Mouse (Mus musculus): ENCODE results near the gene Emc10. TPM values are rescaled to one million over a fixed set of nuclear protein-coding genes. Genes with fewer than 3 reads are reported as not detected.

The Emc10 gene
- 95.8 and 96.9 TPM in 2 replicates for polyA plus RNA-seq (2016; fragmentation: Nextera tagmentation; extraction: Ambion mirVana)

DNA sequence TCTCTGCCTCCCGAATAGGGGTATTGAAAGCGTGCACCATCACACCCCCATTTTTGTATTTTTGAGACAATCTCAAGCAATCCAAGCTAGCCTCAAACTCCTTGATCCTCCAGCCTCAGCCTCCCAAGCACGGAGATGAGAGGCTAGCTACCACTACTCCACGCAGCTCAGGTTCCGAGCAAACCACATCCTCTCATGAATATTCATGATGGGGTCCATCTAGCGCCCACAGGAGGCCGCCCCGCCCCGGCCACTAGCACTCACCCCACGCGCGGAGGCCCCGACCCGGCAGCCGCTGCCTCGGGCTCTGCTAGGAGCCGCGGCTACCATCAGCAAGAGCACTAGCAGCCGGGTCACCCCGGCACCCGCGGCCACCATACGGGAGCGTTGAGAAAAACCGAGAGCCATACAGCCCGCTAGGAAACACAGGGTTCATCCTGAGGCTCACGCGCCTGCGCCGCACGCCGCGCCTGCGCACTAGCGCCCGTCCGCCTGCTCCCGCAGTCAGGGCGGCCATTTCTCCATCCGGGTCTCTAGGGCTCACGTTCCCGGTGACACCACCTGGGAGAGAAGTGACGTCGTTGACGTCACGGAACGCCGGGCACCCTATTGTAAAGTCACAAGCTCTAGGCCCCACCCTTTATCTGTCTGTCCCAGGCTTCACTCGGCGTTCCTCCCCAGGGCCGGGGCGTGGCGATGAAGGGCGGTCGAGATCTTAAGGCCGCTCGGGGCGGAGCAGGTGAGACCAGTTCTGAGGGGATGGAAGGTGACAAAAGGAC is at the start of gene Emc10, which contains the start of gene Fam71e1:
Gene Emc10 (minus strand): TSS at position 538 of the 779 bp plus-strand sequence.
Gene Fam71e1 (plus strand): TSS at position 590 of the 779 bp plus-strand sequence.
- peak within 1 kb of the TSS; percentile 98 for H3K27ac ChIP-seq
- WGBS = under 1% methylated on average over 58 of the region's 58 CpGs
- H3K27me3 ChIP-seq (ENCODE audit: poor library complexity, severe bottlenecking) = peaks cover 19% of the 10 kb centered on the region; the same call in 1 of the 2 replicates
- peak; percentile 99 for DNase-seq (ENCODE audit: extremely low spot score, low spot score)
- peaks cover 26% of the 10 kb centered on the region for H3K4me1 ChIP-seq
- peaks cover 40% of the 10 kb centered on the region for H3K36me3 ChIP-seq (replicated peaks)
- no peaks in the 10 kb centered on the region for H3K9me3 ChIP-seq
- peak within 1 kb of the TSS; percentile 76 for H3K4me3 ChIP-seq

DNA sequence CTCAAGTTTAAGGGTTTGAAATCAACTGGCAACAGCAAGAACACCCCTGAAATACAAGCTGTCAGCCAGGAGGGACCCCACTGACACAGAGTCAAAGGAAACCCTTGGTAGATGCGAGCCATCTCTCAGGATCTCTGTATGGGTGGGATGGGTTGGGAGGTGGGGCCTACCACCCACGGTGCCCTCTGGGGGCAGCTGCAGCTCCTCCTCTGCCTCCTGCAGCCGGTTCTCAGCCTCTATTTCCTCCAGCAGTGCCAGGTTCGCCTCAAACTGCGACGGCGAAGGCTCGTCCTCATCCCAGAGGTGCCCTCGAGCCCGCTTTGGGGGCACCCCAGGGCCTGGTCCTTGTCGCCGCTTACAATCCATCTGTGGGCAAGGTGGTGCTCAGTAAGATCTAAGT is 46.7 kb upstream of the Emc10 start:
- WGBS = 84% methylated on average over 12 of the region's 12 CpGs
- Histone ChIP-seq H3K36me3 (replicated peaks) (peaks cover 87% of the 10 kb centered on the region), H3K27ac (no peak overlapping the region), H3K27me3 (ENCODE audit: poor library complexity, severe bottlenecking) (no peaks in the 10 kb centered on the region), H3K4me1 (peaks cover 14% of the 10 kb centered on the region), H3K9me3 (peaks cover 9% of the 10 kb centered on the region; the same call in 1 of the 2 replicates), H3K4me3 (no peak overlapping the region)
- no peak for DNase-seq (ENCODE audit: extremely low spot score, low spot score)

DNA sequence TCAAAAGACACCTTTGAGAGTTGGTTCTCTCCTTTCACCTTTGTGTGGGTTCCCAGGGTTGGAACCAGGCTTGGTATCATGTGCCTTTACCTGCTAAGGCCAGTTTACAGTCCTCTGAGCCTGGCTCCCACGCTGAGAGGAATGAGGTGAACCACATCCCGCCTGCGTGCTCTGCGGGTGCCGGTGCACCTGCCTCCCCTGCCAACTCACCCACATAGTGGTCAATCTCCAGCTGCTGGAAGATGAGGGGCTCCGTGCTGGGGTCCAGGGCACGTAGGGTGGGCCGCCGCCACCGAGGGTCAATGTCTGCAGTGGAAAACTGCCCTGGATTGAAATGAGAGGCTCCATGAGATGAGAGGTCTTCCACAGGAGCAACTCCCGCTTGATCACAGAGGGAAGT is 46.2 kb upstream of the Emc10 start:
- Histone ChIP-seq H3K4me3 (no peak overlapping the region), H3K36me3 (replicated peaks) (peaks cover 92% of the 10 kb centered on the region), H3K27ac (no peak overlapping the region), H3K4me1 (peaks cover 9% of the 10 kb centered on the region), H3K9me3 (peaks cover 9% of the 10 kb centered on the region; the same call in 1 of the 2 replicates), H3K27me3 (ENCODE audit: poor library complexity, severe bottlenecking) (no peaks in the 10 kb centered on the region)
- WGBS = 94% methylated on average over 11 of the region's 11 CpGs
- DNase-seq (ENCODE audit: extremely low spot score, low spot score) = no peak

DNA sequence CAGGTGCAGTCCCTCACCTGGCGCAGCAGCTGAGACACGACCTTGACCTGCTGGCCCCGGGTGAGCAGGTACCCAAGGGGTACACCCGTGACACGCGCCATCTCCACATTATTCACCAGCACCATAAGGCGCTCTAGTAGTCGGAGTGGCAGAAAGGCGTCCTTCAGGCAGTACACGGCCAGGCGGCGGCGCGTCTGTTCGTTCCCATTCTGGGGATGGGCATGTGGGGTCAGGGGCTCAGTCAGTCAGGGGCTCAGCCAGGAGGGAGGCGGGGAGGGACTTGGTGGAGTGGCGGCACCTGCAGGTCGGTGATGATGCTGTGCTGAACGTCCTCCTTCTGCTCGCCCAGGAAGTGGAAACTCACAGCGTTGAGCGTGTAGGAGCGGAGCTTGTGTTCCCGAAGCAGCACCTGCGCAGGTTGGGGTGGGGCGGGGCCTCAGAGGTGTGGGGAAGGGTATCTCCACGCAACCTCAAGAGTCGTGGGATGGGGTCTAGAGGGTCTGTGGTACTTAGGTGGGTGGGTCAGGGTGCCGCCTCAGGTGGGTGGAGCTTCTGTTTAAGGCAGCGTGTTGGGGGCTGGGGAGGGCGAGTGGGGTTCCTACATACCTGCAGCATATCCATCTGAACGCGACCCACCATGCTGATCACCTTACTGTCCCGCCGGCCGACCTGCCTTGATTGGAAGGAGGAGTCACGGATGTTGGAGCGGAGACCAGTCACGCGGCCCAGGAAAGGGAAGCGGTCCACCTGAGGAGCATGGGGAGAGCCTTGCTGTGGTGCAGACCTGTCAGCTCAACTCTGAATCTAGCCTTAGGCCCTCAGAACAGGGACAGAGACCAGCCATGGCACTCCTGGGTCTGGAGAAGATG is 42.7 kb upstream of the Emc10 start:
- Histone ChIP-seq H3K27ac (no peak overlapping the region), H3K4me3 (no peak overlapping the region), H3K36me3 (replicated peaks) (peaks cover 100% of the 10 kb centered on the region), H3K4me1 (no peaks in the 10 kb centered on the region), H3K9me3 (no peaks in the 10 kb centered on the region), H3K27me3 (ENCODE audit: poor library complexity, severe bottlenecking) (no peaks in the 10 kb centered on the region)
- 92% methylated on average over 41 of the region's 41 CpGs for WGBS
- DNase-seq (ENCODE audit: extremely low spot score, low spot score) = no peak

DNA sequence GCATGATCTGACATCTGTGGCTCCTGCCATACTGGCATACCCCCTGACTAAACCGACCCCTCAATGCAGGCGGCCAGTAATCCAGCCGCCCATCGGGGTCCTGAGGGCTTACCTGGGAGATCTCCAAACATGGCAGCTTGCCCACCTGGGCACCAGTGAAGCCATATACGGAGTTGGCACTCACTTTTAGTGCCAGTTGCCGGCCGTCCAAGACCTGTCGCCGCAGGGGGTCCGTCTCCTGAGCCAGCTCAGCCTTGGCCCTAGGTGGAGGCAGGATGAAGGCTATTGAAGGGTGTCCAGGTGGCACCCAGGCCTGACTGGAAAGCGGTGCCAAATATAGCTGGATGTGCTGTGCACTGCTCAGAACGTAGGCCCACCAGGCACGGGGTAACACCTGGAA is 41.2 kb upstream of the Emc10 start:
- Histone ChIP-seq H3K27ac (no peak overlapping the region), H3K36me3 (replicated peaks) (peaks cover 100% of the 10 kb centered on the region), H3K9me3 (no peaks in the 10 kb centered on the region), H3K4me1 (no peaks in the 10 kb centered on the region), H3K27me3 (ENCODE audit: poor library complexity, severe bottlenecking) (no peaks in the 10 kb centered on the region), H3K4me3 (no peak overlapping the region)
- no peak for DNase-seq (ENCODE audit: extremely low spot score, low spot score)
- WGBS = 94% methylated on average over 13 of the region's 13 CpGs

DNA sequence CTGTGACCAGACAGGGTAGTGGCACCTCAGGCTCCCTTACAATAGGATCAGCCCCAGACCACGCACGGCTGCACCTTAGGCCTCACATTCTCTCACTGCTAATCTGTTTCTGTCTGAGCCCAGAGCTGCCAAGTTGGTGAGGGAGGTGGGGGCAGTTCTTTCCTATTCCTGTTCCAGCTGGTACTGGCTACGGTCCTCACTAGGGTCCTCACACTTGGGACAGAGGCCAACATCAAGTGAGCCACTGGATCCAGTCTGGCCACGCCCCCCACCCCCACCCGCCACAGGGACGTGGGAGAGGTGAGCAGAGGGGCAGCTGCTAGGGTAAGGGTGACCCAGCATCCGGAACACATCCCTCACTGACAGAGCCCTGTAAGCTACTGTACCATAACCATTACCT is 40.7 kb upstream of the Emc10 start:
- Histone ChIP-seq H3K4me3 (no peak overlapping the region), H3K36me3 (replicated peaks) (peaks cover 100% of the 10 kb centered on the region), H3K27ac (no peak overlapping the region), H3K4me1 (no peaks in the 10 kb centered on the region), H3K9me3 (no peaks in the 10 kb centered on the region), H3K27me3 (ENCODE audit: poor library complexity, severe bottlenecking) (no peaks in the 10 kb centered on the region)
- no peak for DNase-seq (ENCODE audit: extremely low spot score, low spot score)
- 85% methylated on average over 7 of the region's 7 CpGs for WGBS

DNA sequence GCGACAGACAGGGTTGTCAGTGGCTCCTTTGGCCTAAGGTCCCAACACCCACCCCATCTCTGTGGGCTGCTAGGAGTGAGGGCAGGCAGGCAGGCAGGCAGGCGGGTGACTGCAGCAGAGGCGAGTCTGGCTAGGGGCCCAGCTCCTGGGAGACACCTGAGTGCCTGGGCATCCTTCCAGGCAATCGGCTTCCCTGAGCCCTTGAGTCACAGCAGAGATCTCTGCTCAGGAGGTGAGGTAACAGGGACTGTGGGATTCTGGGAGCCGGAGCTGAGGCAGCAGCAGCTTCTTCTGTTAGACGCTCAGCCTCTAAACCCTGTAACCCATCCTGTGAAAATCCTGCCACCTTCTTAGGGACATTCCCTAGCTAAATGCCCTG is 40.2 kb upstream of the Emc10 start:
- no peak overlapping the region for H3K4me3 ChIP-seq
- H3K4me1 ChIP-seq = no peaks in the 10 kb centered on the region
- DNase-seq (ENCODE audit: extremely low spot score, low spot score) = no peak
- no peaks in the 10 kb centered on the region for H3K27me3 ChIP-seq (ENCODE audit: poor library complexity, severe bottlenecking)
- H3K27ac ChIP-seq = no peak overlapping the region
- 97% methylated on average over 6 of the region's 6 CpGs for WGBS
- peaks cover 98% of the 10 kb centered on the region for H3K36me3 ChIP-seq (replicated peaks)
- H3K9me3 ChIP-seq = no peaks in the 10 kb centered on the region

DNA sequence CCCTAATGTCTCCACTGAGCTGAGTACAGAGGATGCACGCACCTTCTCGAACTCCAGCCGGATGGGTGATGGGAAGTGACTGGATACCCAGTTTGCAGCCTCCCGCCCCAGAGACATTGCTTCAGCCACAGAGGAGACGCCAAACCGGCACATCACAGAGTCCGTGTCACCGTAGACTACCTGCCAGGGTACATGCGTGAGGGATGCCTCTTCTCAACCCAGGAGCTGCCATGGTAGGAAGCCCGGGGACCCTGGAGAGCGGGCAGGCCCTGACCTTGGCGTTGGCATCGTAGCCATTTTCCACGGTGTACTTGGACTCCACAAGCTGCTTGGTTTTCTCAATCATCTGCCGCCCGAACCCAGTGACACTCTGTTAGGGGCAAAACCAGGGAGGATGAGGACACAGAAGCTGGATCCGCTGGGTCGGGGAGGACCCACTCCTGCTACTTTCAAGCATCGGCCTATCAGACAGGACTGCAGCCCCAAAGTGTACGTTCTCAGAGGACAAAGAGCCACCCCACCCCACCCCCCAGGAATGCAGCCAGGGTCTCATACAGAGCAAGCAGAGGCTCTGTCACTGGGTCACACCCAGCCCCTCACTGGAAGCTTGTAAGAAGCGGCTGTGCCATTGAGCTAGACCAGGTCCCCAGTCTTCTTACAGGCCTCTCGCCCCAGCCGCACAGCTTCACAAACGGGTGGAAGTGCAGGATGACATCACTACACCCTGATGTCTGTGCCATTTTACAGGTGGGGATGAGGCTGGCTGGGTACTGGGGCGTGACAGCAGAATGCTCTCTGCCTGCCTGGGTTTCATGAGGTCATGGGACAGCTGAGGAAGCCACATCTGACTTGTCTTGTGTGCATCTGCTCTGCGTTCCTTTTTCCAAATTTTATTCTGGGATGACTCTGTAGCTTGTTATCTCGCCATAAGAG is 39.6 kb upstream of the Emc10 start:
- no peaks in the 10 kb centered on the region for H3K27me3 ChIP-seq (ENCODE audit: poor library complexity, severe bottlenecking)
- WGBS = 94% methylated on average over 27 of the region's 27 CpGs
- H3K9me3 ChIP-seq = no peaks in the 10 kb centered on the region
- peaks cover 91% of the 10 kb centered on the region for H3K36me3 ChIP-seq (replicated peaks)
- H3K4me1 ChIP-seq = no peaks in the 10 kb centered on the region
- H3K4me3 ChIP-seq = no peak overlapping the region
- H3K27ac ChIP-seq = no peak overlapping the region
- DNase-seq (ENCODE audit: extremely low spot score, low spot score) = no peak

DNA sequence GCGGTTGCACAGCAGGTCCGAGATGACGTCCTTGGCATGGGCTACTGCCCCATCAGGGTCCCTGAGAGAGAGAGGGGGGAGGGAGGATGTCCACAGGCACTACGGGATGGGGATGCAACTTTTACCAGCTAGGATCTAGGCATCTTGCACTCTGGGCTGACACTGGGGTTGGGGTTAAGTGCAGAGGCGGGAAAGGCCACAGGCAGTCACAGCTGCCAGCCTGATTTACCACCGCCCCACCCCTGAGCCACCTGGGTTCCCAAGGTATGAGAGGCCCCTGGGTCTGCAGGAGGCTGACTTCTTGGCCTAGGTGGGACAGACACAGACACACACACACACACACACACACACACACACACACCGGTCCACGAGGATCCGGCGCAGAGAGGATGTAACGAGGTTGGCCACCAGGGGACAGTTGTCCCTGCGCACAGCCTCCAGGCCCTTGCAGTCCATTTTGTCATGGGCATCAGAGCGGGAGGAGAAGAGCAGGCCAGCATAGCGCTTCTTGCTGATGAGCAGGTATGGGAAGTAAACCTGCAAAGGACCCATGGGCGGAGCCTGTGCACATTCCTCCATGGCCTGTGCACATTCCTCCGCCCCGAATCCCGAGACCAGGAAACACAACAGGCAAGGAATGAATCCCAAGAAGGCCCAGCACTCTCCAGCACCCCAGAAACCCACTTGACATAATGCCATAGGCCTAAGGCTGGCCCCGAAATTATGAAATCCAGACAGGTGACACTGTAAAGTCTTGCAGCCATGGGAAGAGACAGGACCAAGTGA is 38.5 kb upstream of the Emc10 start:
- peaks cover 80% of the 10 kb centered on the region for H3K36me3 ChIP-seq (replicated peaks)

DNA sequence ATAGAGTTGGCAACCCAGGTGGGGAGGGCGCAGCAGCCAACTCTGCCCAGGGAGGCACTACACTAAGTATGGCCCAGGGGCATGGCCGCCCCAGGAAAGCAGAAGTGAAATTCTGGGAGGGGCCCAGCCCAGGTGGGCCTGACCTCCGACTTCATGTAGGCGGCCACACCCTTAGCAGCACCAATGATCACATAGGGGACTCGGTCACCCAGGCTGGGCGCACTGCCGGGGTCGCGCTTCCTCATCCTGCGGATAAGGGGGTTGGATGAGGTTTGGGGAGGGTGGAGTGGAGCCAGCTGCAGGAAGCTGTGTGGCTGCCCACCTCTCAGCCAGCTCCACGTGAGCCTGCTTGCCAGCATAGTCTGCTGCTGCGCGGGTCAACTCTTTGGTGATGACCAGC is 37.9 kb upstream of the Emc10 start:
- no peak overlapping the region for H3K4me3 ChIP-seq
- H3K9me3 ChIP-seq = no peaks in the 10 kb centered on the region
- H3K36me3 ChIP-seq (replicated peaks) = peaks cover 74% of the 10 kb centered on the region
- H3K4me1 ChIP-seq = no peaks in the 10 kb centered on the region
- H3K27ac ChIP-seq = no peak overlapping the region
- 91% methylated on average over 13 of the region's 13 CpGs for WGBS
- DNase-seq (ENCODE audit: extremely low spot score, low spot score) = no peak
- H3K27me3 ChIP-seq (ENCODE audit: poor library complexity, severe bottlenecking) = peaks cover 11% of the 10 kb centered on the region

More for the DNA sequence above, 38.5 kb upstream of the Emc10 start:
- Histone ChIP-seq H3K9me3 (no peaks in the 10 kb centered on the region), H3K27me3 (ENCODE audit: poor library complexity, severe bottlenecking) (peaks cover 5% of the 10 kb centered on the region), H3K4me1 (no peaks in the 10 kb centered on the region), H3K27ac (no peak overlapping the region), H3K4me3 (no peak overlapping the region)
- 91% methylated on average over 19 of the region's 19 CpGs for WGBS
- DNase-seq (ENCODE audit: extremely low spot score, low spot score) = no peak

DNA sequence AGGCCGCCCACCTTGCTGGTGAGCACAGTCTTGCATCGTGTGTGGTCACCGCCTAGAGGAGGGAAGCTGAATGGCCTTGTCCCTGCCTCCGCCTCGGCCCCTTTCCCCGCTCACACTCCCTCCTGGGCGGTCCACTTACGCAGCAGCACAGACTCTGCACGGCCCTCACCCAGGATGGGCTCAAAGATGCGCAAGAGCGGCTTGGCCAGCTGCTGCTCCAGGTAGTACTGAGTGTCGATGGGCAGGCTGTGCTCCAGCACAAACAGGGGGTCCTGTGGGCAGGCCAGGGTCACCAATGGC is 37.4 kb upstream of the Emc10 start:
- Histone ChIP-seq H3K9me3 (no peaks in the 10 kb centered on the region), H3K4me3 (no peak overlapping the region), H3K36me3 (replicated peaks) (peaks cover 69% of the 10 kb centered on the region), H3K27me3 (ENCODE audit: poor library complexity, severe bottlenecking) (peaks cover 16% of the 10 kb centered on the region), H3K4me1 (0 out of 2 replicates have a peak, but pooled peaks cover under 1% of the 10 kb centered on the region), H3K27ac (no peak overlapping the region)
- no peak for DNase-seq (ENCODE audit: extremely low spot score, low spot score)
- WGBS = 78% methylated on average over 12 of the region's 12 CpGs

Data from forebrain, embryonic 10.5 days (tissue).